Mouse (Mus musculus) limb, embryonic 15.5 days (tissue): ENCODE results near the gene Gm17662. TPM values are rescaled to one million over a fixed set of nuclear protein-coding genes. Genes with fewer than 3 reads are reported as not detected.

Experiments used
- ATAC-seq: fragments of 200-750 bp; cut with Nextera tagmentation; 2 replicates; pipeline ENCODE4 v1.8.0; 2017; ENCODE audit warnings: low read depth, moderate TSS enrichment; ENCODE audit not compliant: insufficient number of reproducible peaks, low FRiP score, low TSS enrichment
- H3K27ac ChIP-seq: fragments of 300-500 bp; sonication (generic); 2 replicates; pipeline ENCODE4 v1.5.1; 2015; ENCODE audit warnings: moderate library complexity, mild to moderate bottlenecking, inconsistent platforms
- H3K27me3 ChIP-seq: fragments of 300-500 bp; sonication (generic); 2 replicates; pipeline ENCODE4 v1.6.1; 2015; ENCODE audit warnings: inconsistent platforms
- H3K36me3 ChIP-seq: fragments of 300-500 bp; sonication (generic); 2 replicates; pipeline ENCODE4 v1.6.1; 2015; ENCODE audit warnings: inconsistent platforms
- H3K4me1 ChIP-seq: fragments of 300-500 bp; sonication (generic); 2 replicates; pipeline ENCODE4 v1.6.1; 2015; ENCODE audit warnings: inconsistent platforms
- H3K4me2 ChIP-seq: fragments of 300-500 bp; sonication (generic); 2 replicates; pipeline ENCODE4 v1.6.1; 2015; ENCODE audit warnings: mild to moderate bottlenecking, inconsistent platforms
- H3K4me3 ChIP-seq: fragments of 300-500 bp; sonication (generic); 2 replicates; pipeline ENCODE4 v1.5.1; 2015; ENCODE audit warnings: mild to moderate bottlenecking, inconsistent platforms
- H3K9ac ChIP-seq: fragments of 300-500 bp; sonication (generic); 2 replicates; pipeline ENCODE4 v1.6.1; 2015; ENCODE audit warnings: inconsistent platforms
- H3K9me3 ChIP-seq: fragments of 300-500 bp; sonication (generic); 2 replicates; pipeline ENCODE4 v1.6.1; 2016; ENCODE audit warnings: inconsistent platforms
- WGBS: fragments of 180-500 bp; shearing (Covaris S2); methylation state at CpG from one replicate; pipeline ENCODE4 v1.1.7; 2015; 5-methylcytosine and 5-hydroxymethylcytosine counted together
- polyA plus RNA-seq: library from polyadenylated mRNA; unstranded; fragments of >200 nt; fragmentation: Nextera tagmentation; extraction: Ambion mirVana; gene quantifications from 2 replicates; pipeline ENCODE4 v1.2.1, GENCODE M21; 2015

The Gm17662 gene
- polyA plus RNA-seq, 1 experiment from 2014 or later: not detected

GRCm38 (mm10) chr4:104891708-104892107 is 34.6 kb downstream of the Gm17662 start:
- ATAC-seq: no peak
- peaks cover 5% of the 10 kb centered on the region; the same call in 1 of the 2 replicates for H3K4me1 ChIP-seq
- H3K27me3 ChIP-seq: peaks cover 8% of the 10 kb centered on the region; the same call in 1 of the 2 replicates
- no peak overlapping the region for H3K4me3 ChIP-seq
- H3K4me2 ChIP-seq: no peak overlapping the region
- WGBS: 79% methylated on average over 7 of the region's 7 CpGs
- H3K27ac ChIP-seq: no peak overlapping the region
- H3K9ac ChIP-seq: no peak overlapping the region
- no peaks in the 10 kb centered on the region for H3K9me3 ChIP-seq
- no peaks in the 10 kb centered on the region for H3K36me3 ChIP-seq

- H3K27ac ChIP-seq: no peak overlapping the region
- H3K36me3 ChIP-seq: no peaks in the 10 kb centered on the region
- H3K4me1 ChIP-seq: peaks cover 5% of the 10 kb centered on the region; the same call in 1 of the 2 replicates
- WGBS: 70% methylated on average over 5 of the region's 5 CpGs
- no peak overlapping the region for H3K9ac ChIP-seq
- H3K27me3 ChIP-seq: peaks cover 8% of the 10 kb centered on the region; the same call in 1 of the 2 replicates
- H3K4me3 ChIP-seq: no peak overlapping the region
- no peaks in the 10 kb centered on the region for H3K9me3 ChIP-seq
- no peak for ATAC-seq
- no peak overlapping the region for H3K4me2 ChIP-seq
Measured at GRCm38 (mm10) chr4:104893588-104893987, 36.5 kb downstream of the Gm17662 start.

- H3K4me3 ChIP-seq: no peak overlapping the region
- no peak overlapping the region for H3K9ac ChIP-seq
- H3K9me3 ChIP-seq: no peaks in the 10 kb centered on the region
- H3K36me3 ChIP-seq: no peaks in the 10 kb centered on the region
- 54% methylated on average over 13 of the region's 13 CpGs for WGBS
- peaks cover 8% of the 10 kb centered on the region; the same call in 1 of the 2 replicates for H3K27me3 ChIP-seq
- no peak overlapping the region for H3K27ac ChIP-seq
- peaks cover 2% of the 10 kb centered on the region; the same call in 1 of the 2 replicates for H3K4me1 ChIP-seq
- no peak overlapping the region for H3K4me2 ChIP-seq
- ATAC-seq: no peak
Measured at GRCm38 (mm10) chr4:104894004-104894734, 37.0 kb downstream of the Gm17662 start.

- Histone ChIP-seq H3K4me2 (no peak overlapping the region), H3K9me3 (no peaks in the 10 kb centered on the region), H3K36me3 (no peaks in the 10 kb centered on the region), H3K4me3 (no peak overlapping the region), H3K27ac (no peak overlapping the region), H3K4me1 (no peaks in the 10 kb centered on the region), H3K27me3 (no peaks in the 10 kb centered on the region), H3K9ac (no peak overlapping the region)
- WGBS: 83% methylated on average over 2 of the region's 2 CpGs
- ATAC-seq: no peak
Measured at GRCm38 (mm10) chr4:104902836-104903235, 45.7 kb downstream of the Gm17662 start.

GRCm38 (mm10) chr4:104905049-104905448 is 47.9 kb downstream of the Gm17662 start:
- Histone ChIP-seq H3K4me3 (no peak overlapping the region), H3K36me3 (no peaks in the 10 kb centered on the region), H3K9ac (no peak overlapping the region), H3K4me1 (no peaks in the 10 kb centered on the region), H3K27ac (no peak overlapping the region), H3K4me2 (no peak overlapping the region), H3K27me3 (no peaks in the 10 kb centered on the region), H3K9me3 (no peaks in the 10 kb centered on the region)
- 82% methylated on average over 6 of the region's 6 CpGs for WGBS
- no peak for ATAC-seq

Other genes with a start within 250 kb of the Gm17662 start
- 0.11 TPM in 1 of 2 replicates, not detected in the other for gene C8b, start 91.0 kb upstream of the Gm17662 start, polyA plus RNA-seq
- 0.08 TPM in 1 of 2 replicates, not detected in the other for gene C8a, start 19.1 kb downstream of the Gm17662 start, polyA plus RNA-seq
- gene Fyb2, start 56.1 kb downstream of the Gm17662 start, polyA plus RNA-seq: 0.20 and 0.41 TPM in 2 replicates